Mouse (Mus musculus) MEL (cell line): ENCODE measurements around the gene Rbfox2.

Experiments
- CHD2 ChIP-seq: IDR thresholded peaks from 2 replicates; pipeline ENCODE4 v1.6.1; 2011; ENCODE audit warnings: low read length, improper control_type of control experiment
- CTCF ChIP-seq, 3 experiments: IDR thresholded peaks in 2 of 3; conservative IDR thresholded peaks in 1 of 3; 2 replicates each; pipeline ENCODE4 v1.5.1; 2011 to 2012; ENCODE audit warnings: low read length in 3 of 3, low read depth in 2 of 3, mild to moderate bottlenecking in 2 of 3, improper control_type of control experiment in 1 of 3, inconsistent platforms in 1 of 3, mixed read lengths in 1 of 3, moderate library complexity in 1 of 3; ENCODE audit not compliant: control insufficient read depth in 1 of 3, insufficient read depth in 1 of 3, poor library complexity in 1 of 3, severe bottlenecking in 1 of 3
- E2F4 ChIP-seq: IDR thresholded peaks from 2 replicates; pipeline ENCODE4 v1.6.1; 2011; ENCODE audit warnings: low read depth, low read length, improper control_type of control experiment, borderline replicate concordance
- MAX ChIP-seq: IDR thresholded peaks from 2 replicates; pipeline ENCODE4 v1.6.1; 2011; ENCODE audit warnings: low read length, improper control_type of control experiment
- NRF1 ChIP-seq: IDR thresholded peaks from 2 replicates; pipeline ENCODE4 v1.6.1; 2014; ENCODE audit warnings: low read depth, mild to moderate bottlenecking, inconsistent platforms, low read length, improper control_type of control experiment, moderate library complexity; ENCODE audit not compliant: poor library complexity, insufficient read depth, severe bottlenecking
- TAL1 ChIP-seq: IDR thresholded peaks from 2 replicates; pipeline ENCODE4 v1.6.1; 2012; ENCODE audit warnings: mild to moderate bottlenecking, inconsistent platforms, low read length, moderate library complexity, mixed read lengths

DNA sequence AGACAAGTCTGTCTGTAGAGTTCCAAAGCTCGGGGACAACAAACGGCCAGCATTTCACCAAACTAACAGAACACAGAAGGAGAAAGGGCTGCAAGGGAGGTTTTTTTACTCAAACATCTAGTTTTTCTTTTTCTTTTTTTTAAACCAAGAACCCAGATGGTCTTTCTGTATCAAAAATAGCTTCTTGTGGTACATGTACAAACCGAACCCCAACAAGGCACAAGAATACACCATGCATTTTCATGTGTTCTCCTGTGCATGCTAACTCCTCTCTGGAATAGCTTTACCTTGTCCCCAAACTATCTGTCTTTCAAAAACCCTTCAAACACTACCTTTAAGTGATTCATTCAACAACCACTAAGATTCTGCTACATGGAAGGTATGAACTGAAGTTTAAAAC, 38.4 kb downstream of the Rbfox2 start:
- TF ChIP-seq CTCF (IDR thresholded peaks at IDR 0.05 in 2 of 3, conservative IDR thresholded peaks at IDR 0.05 in 1 of 3; ENCODE audit: control insufficient read depth in 1 of 3, insufficient read depth in 1 of 3, low read depth in 2 of 3, low read length in 3 of 3, poor library complexity in 1 of 3, severe bottlenecking in 1 of 3) (no peak), E2F4 (no peak), NRF1 (no peak), TAL1 (no peak), CHD2 (no peak), MAX (no peak)
